Mouse (Mus musculus) hindbrain, embryonic 10.5 days (tissue): Measurements from ENCODE around the gene Hist1h2ao. TPM values are rescaled to one million over a fixed set of nuclear protein-coding genes. Genes with fewer than 3 reads are reported as not detected.
A peak's percentile ranks its signal among the peaks of the same experiment; 100 is the strongest.
"Not testable (repeated sequence)": the region's sequence is repeated elsewhere in the genome, so short reads cannot be mapped to it uniquely, and the experiment has no call there.

Experiments used
- DNase-seq: peaks from one replicate; pipeline ENCODE4 v3.0.0-alpha.2; 2017; ENCODE audit warnings: low spot score
- H3K27ac ChIP-seq: fragments of 300-500 bp; sonication (generic); 2 replicates; pipeline ENCODE4 v1.5.1; 2016; ENCODE audit warnings: mild to moderate bottlenecking, moderate library complexity
- H3K27me3 ChIP-seq: fragments of 300-500 bp; sonication (generic); 2 replicates; pipeline ENCODE4 v1.6.1; 2016; ENCODE audit warnings: mild to moderate bottlenecking; ENCODE audit not compliant: poor library complexity, insufficient read depth, severe bottlenecking
- H3K36me3 ChIP-seq: fragments of 300-500 bp; sonication (generic); 2 replicates; pipeline ENCODE4 v1.6.1; 2016; ENCODE audit warnings: mild to moderate bottlenecking, moderate library complexity
- H3K4me1 ChIP-seq: fragments of 300-500 bp; sonication (generic); replicated peaks from 2 replicates; pipeline ENCODE4 v1.6.1; 2016; ENCODE audit warnings: mild to moderate bottlenecking
- H3K4me3 ChIP-seq: fragments of 300-500 bp; sonication (generic); 2 replicates; pipeline ENCODE4 v1.5.1; 2016; ENCODE audit warnings: mild to moderate bottlenecking, moderate library complexity
- H3K9me3 ChIP-seq: fragments of 300-500 bp; sonication (generic); 2 replicates; pipeline ENCODE4 v1.6.1; 2016; ENCODE audit warnings: mild to moderate bottlenecking, moderate library complexity
- WGBS: fragments of 180-500 bp; shearing (Covaris S2); methylation state at CpG from one replicate; pipeline ENCODE4 v1.1.7; 2016; 5-methylcytosine and 5-hydroxymethylcytosine counted together
- polyA plus RNA-seq: library from polyadenylated mRNA; unstranded; fragments of >200 nt; fragmentation: Nextera tagmentation; extraction: Ambion mirVana; gene quantifications from 2 replicates; pipeline ENCODE4 v1.2.1, GENCODE M21; 2016

Hist1h2ao gene
- polyA plus RNA-seq, 1 experiment from 2014 or later: 2.3 TPM

DNA sequence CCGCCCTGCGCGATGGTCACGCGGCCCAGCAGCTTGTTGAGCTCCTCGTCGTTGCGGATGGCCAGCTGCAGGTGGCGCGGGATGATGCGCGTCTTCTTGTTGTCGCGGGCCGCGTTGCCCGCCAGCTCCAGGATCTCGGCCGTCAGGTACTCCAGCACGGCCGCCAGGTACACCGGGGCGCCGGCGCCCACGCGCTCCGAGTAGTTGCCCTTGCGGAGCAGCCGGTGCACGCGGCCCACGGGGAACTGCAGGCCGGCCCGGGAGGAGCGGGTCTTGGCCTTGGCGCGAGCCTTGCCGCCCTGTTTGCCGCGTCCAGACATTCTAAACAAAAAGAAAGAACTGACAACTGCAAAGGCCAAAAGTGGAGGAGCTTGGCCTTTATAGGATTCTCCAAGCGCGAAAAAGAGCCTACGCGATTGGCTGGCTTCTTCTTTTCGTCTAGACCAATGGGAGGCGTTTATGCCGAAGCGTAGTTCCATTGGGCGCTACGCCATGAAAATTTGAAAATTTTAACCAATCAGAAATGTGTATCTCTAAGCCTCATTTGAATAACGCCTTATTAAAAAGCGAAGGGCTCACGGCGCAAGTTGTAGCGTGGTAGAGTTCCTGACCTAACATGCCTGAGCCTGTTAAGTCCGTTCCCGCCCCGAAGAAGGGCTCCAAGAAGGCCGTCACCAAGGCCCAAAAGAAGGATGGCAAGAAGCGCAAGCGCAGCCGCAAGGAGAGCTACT is 23.2 kb upstream of the Hist1h2ao start, which contains the start of the genes Hist1h2an and Hist1h2bp:
Gene Hist1h2an, minus strand, starts transcription at position 320 of the 731 bp plus-strand sequence.
Gene Hist1h2bp, plus strand, starts transcription at position 563 of the 731 bp plus-strand sequence.
- H3K27ac ChIP-seq: peak within 1 kb of the TSS; percentile 91
- WGBS: under 1% methylated on average over 41 of the region's 63 CpGs
- peak within 1 kb of the TSS; percentile 51 for H3K4me3 ChIP-seq
- not testable (repeated sequence) for H3K36me3 ChIP-seq, H3K27me3 ChIP-seq, H3K9me3 ChIP-seq
- DNase-seq: peak; percentile 87
- peaks cover 56% of the 10 kb centered on the region for H3K4me1 ChIP-seq

DNA sequence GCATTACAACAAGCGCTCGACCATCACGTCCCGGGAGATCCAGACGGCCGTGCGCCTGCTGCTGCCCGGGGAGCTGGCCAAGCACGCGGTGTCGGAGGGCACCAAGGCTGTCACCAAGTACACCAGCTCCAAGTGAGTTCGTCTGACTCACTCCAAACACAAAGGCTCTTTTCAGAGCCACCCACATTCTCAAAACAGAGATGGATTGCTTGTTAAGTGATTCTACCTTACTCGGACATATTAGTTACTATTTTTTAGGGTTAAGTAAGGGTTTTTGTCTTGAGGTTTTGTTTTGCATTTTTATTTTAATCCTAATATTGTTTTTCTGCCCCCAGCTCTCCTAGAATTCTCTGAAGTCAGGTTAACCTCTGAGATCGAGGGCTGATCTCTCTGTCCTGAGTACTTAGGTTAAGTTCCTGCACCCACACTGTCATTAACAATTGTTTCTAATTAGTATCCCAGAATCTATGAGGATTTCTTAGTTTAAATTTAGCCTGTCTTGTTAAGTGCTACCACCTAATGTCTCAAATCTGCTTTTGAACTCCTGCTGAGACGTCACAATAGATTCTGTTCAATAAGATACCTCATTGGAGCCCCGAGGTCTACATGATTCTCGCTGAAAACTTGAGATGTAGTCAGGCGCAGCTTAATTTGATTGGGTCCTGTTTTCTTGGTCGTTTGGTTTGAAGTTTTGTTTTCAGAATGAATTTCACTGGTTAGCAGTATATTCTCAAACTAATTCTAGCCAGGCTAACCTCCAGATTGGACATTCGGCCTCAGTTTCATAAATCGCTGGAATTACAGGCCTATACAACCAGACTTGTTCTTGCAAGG is 22.3 kb upstream of the Hist1h2ao start:
- peak overlapping the region; percentile 88 for H3K27ac ChIP-seq
- no peak for DNase-seq
- H3K4me1 ChIP-seq: peaks cover 48% of the 10 kb centered on the region
- peak overlapping the region; percentile 45 for H3K4me3 ChIP-seq
- 13% methylated on average over 17 of the region's 21 CpGs for WGBS
- no peaks in the 10 kb centered on the region; the same call in 1 of the 2 replicates for H3K27me3 ChIP-seq
- H3K36me3 ChIP-seq: no peaks in the 10 kb centered on the region
- H3K9me3 ChIP-seq: no peaks in the 10 kb centered on the region

GRCm38 (mm10) chr13:21789925-21790324 is 20.3 kb upstream of the Hist1h2ao start:
- no peak for DNase-seq
- Histone ChIP-seq H3K4me1 (peaks cover 39% of the 10 kb centered on the region), H3K27ac (no peak overlapping the region), H3K36me3 (no peaks in the 10 kb centered on the region), H3K27me3 (no peaks in the 10 kb centered on the region; the same call in 1 of the 2 replicates), H3K9me3 (no peaks in the 10 kb centered on the region), H3K4me3 (no peak overlapping the region)
- 65% methylated on average over 6 of the region's 6 CpGs for WGBS

DNA sequence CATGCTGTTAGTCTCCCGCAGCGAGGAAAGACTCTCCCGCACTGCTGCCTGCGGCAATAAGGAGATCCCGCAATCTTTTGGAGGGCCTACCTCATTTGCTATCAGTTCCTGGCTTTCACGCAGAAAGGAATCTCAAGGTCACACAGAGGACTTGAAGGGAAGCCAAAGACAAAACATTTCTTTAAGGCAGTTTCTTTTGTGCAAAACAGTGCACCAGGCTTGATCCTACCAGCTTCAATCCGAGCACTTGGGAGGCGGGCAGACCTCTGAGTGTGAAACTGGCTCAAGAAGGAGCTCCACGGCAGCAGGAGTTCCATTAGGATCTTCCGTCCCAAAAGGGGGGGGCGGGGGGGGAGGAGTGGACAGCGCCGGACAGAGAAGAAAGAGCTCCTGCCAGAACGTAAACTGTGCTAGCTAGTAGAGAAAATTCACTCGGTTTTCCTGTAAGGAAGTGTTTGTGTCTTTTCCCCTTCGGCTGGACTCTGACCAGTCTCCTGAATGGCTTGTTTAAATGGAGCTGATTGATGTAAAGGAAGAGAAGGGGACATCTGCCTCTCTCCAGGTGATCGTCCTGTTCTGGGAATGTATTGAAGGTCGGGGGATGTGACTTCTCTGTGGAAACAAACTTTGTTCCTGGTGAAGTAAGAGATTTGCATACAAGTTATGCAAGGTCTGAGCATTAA is 19.5 kb upstream of the Hist1h2ao start:
- Histone ChIP-seq H3K4me1 (peaks cover 35% of the 10 kb centered on the region), H3K27ac (peak overlapping the region; percentile 78), H3K27me3 (no peaks in the 10 kb centered on the region; the same call in 1 of the 2 replicates), H3K9me3 (no peaks in the 10 kb centered on the region), H3K4me3 (peak overlapping the region; percentile 39), H3K36me3 (no peaks in the 10 kb centered on the region)
- 6% methylated on average over 18 of the region's 18 CpGs for WGBS
- peak; percentile 40 for DNase-seq

- Histone ChIP-seq H3K27ac (no peak overlapping the region), H3K4me1 (peaks cover 6% of the 10 kb centered on the region), H3K27me3 (no peaks in the 10 kb centered on the region), H3K4me3 (no peak overlapping the region), H3K36me3 (no peaks in the 10 kb centered on the region), H3K9me3 (no peaks in the 10 kb centered on the region)
- WGBS: 92% methylated on average over 7 of the region's 7 CpGs
- DNase-seq: no peak
Measured at GRCm38 (mm10) chr13:21795584-21795983, 14.7 kb upstream of the Hist1h2ao start.

DNA sequence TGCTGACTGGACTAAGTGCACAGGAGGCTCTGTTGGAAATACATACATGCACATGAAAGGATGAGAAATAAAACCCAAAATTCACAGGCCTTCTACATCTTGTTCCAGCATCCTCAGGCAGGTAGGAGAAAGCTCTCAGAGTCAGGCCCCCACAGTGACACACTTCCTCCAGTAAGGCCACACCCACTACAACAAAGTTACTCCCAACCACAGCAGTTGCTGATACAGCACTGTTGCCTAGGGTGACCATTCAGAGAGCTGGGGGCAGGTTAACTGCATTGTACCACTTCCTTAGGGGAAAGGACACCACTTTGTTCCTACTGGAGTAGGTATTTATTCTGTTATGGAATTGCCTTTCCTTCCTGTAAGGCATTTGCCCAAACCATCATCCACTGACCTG is 13.1 kb upstream of the Hist1h2ao start:
- H3K36me3 ChIP-seq, H3K27ac ChIP-seq, H3K4me1 ChIP-seq, H3K9me3 ChIP-seq, DNase-seq, H3K4me3 ChIP-seq, H3K27me3 ChIP-seq: not testable (repeated sequence)

DNA sequence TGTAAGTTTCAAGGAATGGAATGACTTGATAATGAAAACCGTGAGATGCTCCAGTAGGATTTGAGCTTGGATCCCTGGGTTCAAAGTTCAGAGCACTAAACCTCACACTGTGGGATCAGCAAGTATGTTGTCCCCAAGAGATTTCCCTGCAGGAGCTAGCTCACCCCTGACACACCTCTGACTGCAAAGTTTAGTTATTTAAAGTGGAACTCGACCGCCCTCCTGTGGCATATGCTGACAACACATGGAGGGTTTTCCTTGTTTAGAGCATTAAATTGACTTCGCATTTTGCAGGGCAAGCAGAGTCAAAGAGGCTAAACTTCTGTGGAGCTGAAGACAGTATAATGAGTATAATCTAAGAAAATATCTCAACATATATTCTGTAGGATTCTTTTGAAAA is 7.2 kb upstream of the Hist1h2ao start:
- WGBS: no CpG with 5 or more reads among the region's 4 CpGs
- not testable (repeated sequence) for H3K36me3 ChIP-seq, H3K9me3 ChIP-seq, H3K4me3 ChIP-seq, H3K27me3 ChIP-seq, H3K27ac ChIP-seq, H3K4me1 ChIP-seq, DNase-seq

DNA sequence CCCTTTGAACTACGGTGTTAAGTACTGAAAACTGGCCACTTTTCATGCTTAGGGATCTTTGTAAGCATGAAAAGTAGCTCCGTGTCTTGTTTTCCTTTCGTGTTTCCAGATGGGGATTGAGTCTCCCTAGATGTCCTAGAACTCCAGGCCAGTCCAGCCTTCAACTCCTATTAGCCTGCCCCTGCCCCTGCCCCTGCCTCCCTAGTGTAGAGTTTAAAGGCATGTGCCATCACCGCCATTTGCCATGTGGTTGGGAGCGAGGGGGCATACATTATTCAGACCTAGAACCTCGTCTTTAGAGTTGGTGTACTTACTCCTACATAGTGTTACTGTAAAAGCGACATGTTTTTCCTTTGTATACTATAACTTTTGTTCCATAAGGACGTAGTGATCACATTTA is 809 bp downstream of the Hist1h2ao start:
- DNase-seq, H3K27me3 ChIP-seq, H3K9me3 ChIP-seq, H3K4me3 ChIP-seq, H3K4me1 ChIP-seq, H3K36me3 ChIP-seq, H3K27ac ChIP-seq: not testable (repeated sequence)
- no CpG with 5 or more reads among the region's 8 CpGs for WGBS

DNA sequence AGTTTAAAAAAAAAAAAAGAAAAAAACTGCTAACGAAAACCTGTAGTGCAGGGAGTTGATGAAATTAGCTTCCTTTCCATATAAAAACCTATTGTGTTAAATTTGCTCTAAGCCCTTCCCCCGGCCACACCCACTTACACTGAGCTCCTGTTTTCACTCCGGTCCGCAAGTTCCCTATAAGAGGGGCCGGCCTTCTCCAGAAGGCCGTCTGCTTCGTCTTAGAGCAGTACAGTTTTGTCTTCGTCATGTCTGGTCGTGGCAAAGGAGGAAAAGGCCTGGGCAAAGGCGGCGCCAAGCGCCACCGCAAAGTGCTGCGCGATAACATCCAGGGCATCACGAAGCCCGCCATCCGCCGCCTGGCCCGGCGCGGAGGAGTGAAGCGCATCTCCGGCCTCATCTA is 1.3 kb downstream of the Hist1h2ao start, which contains the start of gene Hist1h4m:
Gene Hist1h4m, plus strand, starts transcription at position 208 of the 400 bp plus-strand sequence.
- H3K9me3 ChIP-seq, H3K36me3 ChIP-seq, DNase-seq, H3K4me1 ChIP-seq, H3K27me3 ChIP-seq: not testable (repeated sequence)
- WGBS: no CpG with 5 or more reads among the region's 24 CpGs
- H3K27ac ChIP-seq: peak within 1 kb of the TSS; percentile 69; the same call in 1 of the 2 replicates
- peak within 1 kb of the TSS; percentile 39 for H3K4me3 ChIP-seq

DNA sequence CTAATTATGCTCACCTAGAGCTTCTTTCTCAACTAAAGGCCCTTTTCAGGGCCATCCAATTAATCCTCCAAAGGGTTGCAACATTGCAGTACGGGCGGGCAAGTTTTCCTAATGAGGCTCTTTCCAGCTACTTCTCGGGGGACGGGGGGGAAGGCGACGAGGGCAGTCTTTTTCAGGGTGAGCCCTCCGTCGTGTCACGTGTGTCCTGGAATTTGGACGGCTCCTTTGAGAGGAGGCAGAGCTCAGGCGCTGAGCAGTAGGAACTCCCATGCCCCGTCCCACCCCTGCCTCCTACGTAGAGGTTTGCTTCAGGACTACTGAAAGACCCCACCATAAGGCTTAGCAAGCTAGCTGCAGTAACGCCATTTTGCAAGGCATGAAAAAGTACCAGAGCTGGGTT is 1.8 kb downstream of the Hist1h2ao start:
- H3K36me3 ChIP-seq, H3K27me3 ChIP-seq, H3K9me3 ChIP-seq, DNase-seq, H3K4me1 ChIP-seq: not testable (repeated sequence)
- Histone ChIP-seq H3K27ac (peak overlapping the region; percentile 69; the same call in 1 of the 2 replicates), H3K4me3 (peak overlapping the region; percentile 39)
- WGBS: 0% methylated on average over 14 of the region's 14 CpGs

- not testable (repeated sequence) for DNase-seq, H3K27ac ChIP-seq, H3K27me3 ChIP-seq, H3K4me1 ChIP-seq, H3K36me3 ChIP-seq, H3K4me3 ChIP-seq, H3K9me3 ChIP-seq
- WGBS: 71% methylated on average over 8 of the region's 16 CpGs
Measured at GRCm38 (mm10) chr13:21820082-21820890, 10.0 kb downstream of the Hist1h2ao start.

GRCm38 (mm10) chr13:21828511-21828910 is 18.2 kb downstream of the Hist1h2ao start:
- Histone ChIP-seq H3K27ac (no peak overlapping the region), H3K9me3 (no peaks in the 10 kb centered on the region), H3K36me3 (no peaks in the 10 kb centered on the region), H3K4me1 (0 out of 2 replicates have a peak, but pooled peaks cover 3% of the 10 kb centered on the region), H3K27me3 (no peaks in the 10 kb centered on the region), H3K4me3 (no peak overlapping the region)
- DNase-seq: no peak
- 86% methylated on average over 3 of the region's 3 CpGs for WGBS
